Mouse (Mus musculus): ENCODE results near the gene Gm10073.

GRCm38 (mm10) chr8:106615661-106616299 is 42.5 kb upstream of the Gm10073 start:
- TF ChIP-seq POLR2A (IDR thresholded peaks at IDR 0.05; ENCODE audit: borderline replicate concordance, extremely low read depth, insufficient read depth, insufficient read length, poor library complexity, severe bottlenecking), result no peak
- TF ChIP-seq CTCF (IDR thresholded peaks at IDR 0.05; ENCODE audit: borderline replicate concordance, extremely low read depth, insufficient read depth, insufficient read length), result no peak

Measured in brain, embryonic 14.5 days (tissue).